23 mouse cellular contexts compared by ENCODE assay signal in genomic region chr1:172160508-172160907, GRCm38 (mm10). TPM values are rescaled to one million over a fixed set of nuclear protein-coding genes. Genes with fewer than 3 reads are reported as not detected.
DNase-seq lines count a peak whose midpoint lies in the region; ATAC-seq and TF ChIP-seq lines count a peak whose summit lies in the region.
"Had no signal": no experiment of that assay in that cellular context is flagged by ENCODE, and none has a peak within 500 bp of the region (broad histone marks: within the 10 kb centered on the region; RNA-seq: fewer than 3 reads in every experiment).

No protein-coding gene starts in this region.

- H3K4me3 ChIP-seq in gastrocnemius, adult 2 months: peak overlapping the region; percentile 45
- no peak overlapping the region for H3K4me3 ChIP-seq in heart, embryonic 15.5 days
- no peak overlapping the region for H3K4me3 ChIP-seq in liver, adult 2 months (ENCODE audit: insufficient read depth, low read depth, low read length)
- no peak overlapping the region for H3K4me3 ChIP-seq in liver, embryonic 11.5 days (ENCODE audit: low read depth, low read length)
- H3K4me3 ChIP-seq in stomach, embryonic 14.5 days (ENCODE audit: low read depth, low read length): no peak overlapping the region
- H3K4me3 ChIP-seq: forebrain, embryonic 10.5 days; limb, embryonic 13.5 days; lung, embryonic 15.5 days; neural tube, embryonic 12.5 days had no signal

- H3K27ac ChIP-seq in gastrocnemius, adult 2 months: peak overlapping the region; percentile 90
- H3K27ac ChIP-seq in heart, embryonic 15.5 days: peak overlapping the region; percentile 67
- H3K27ac ChIP-seq in liver, adult 2 months (replicated peaks; ENCODE audit: insufficient read depth, low read depth, low read length): no peak overlapping the region
- no peak overlapping the region for H3K27ac ChIP-seq in liver, embryonic 11.5 days (ENCODE audit: low read depth, low read length)
- no peak overlapping the region; the same call in 1 of the 2 replicates for H3K27ac ChIP-seq in stomach, embryonic 14.5 days (ENCODE audit: low read length)
- H3K27ac ChIP-seq: forebrain, embryonic 10.5 days; limb, embryonic 13.5 days; lung, embryonic 15.5 days; neural tube, embryonic 12.5 days had no signal

- peaks cover 12% of the 10 kb centered on the region for H3K36me3 ChIP-seq in heart, embryonic 15.5 days
- peaks cover 17% of the 10 kb centered on the region for H3K36me3 ChIP-seq in liver, adult 2 months (ENCODE audit: control insufficient read depth, insufficient read depth, low read length)
- H3K36me3 ChIP-seq in liver, embryonic 11.5 days (ENCODE audit: control insufficient read depth, insufficient read depth, low read length): peaks cover 7% of the 10 kb centered on the region
- peaks cover 15% of the 10 kb centered on the region for H3K36me3 ChIP-seq in stomach, embryonic 14.5 days (ENCODE audit: control insufficient read depth, insufficient read depth, low read length)

- 0 out of 2 replicates have a peak, but pooled peaks have one; percentile 55 for ATAC-seq in heart, embryonic 15.5 days (replicated peaks; ENCODE audit: insufficient number of reproducible peaks, insufficient read depth, low FRiP score, low read depth)
- ATAC-seq in liver, embryonic 11.5 days (replicated peaks; ENCODE audit: low FRiP score): no peak
- 0 out of 2 replicates have a peak, but pooled peaks have one; percentile 56 for ATAC-seq in stomach, embryonic 14.5 days (ENCODE audit: insufficient number of reproducible peaks, insufficient read depth, low FRiP score, low read depth)
- ATAC-seq: CD4-positive, CD25-positive, alpha-beta regulatory T cell, adult 4 months; forebrain, postnatal 0 days; hindbrain, embryonic 16.5 days; Patski had no signal

- intact Hi-C loops in gastrocnemius, adult 2 months (cut with DNase I): loop anchor here (5.0 kb wide), 1 partner anchor 57 kb away; the partner anchor contains the start of gene Casq1
- intact Hi-C loops in gastrocnemius, postnatal 36 days (cut with DNase I): loop anchor here (5.0 kb wide), 1 partner anchor 87 kb away; no protein-coding TSS in a partner anchor
- intact Hi-C loops in heart, postnatal 14 days (cut with DNase I): loop anchor here (5.0 kb wide), 2 partner anchors 57 to 87 kb away; partner anchors contain the start of gene Casq1

- no peak for DNase-seq in gastrocnemius, adult 2 months
- DNase-seq in gastrocnemius, postnatal 36 days: no peak
- DNase-seq in heart, postnatal 14 days: no peak
- peak; percentile 64 for DNase-seq in liver, adult 2 months (ENCODE audit: extremely low read depth, low read depth, low spot score)
- no peak for DNase-seq in liver, embryonic 11.5 days (ENCODE audit: low spot score)
- DNase-seq in thymus, postnatal 0 days (ENCODE audit: low spot score): no peak
- DNase-seq: adrenal gland, adult 8-10 months; cerebellum, adult 8-10 months; forebrain, postnatal 0 days; kidney, postnatal 4 days; thymus, postnatal 4 days had no signal

- no peak for TF ChIP-seq CTCF in gastrocnemius, adult 2 months (IDR thresholded peaks at IDR 0.05)
- TF ChIP-seq CTCF in liver, adult 2 months (IDR thresholded peaks at IDR 0.05; ENCODE audit: low read depth, low read length): no peak

- H3K27me3 ChIP-seq in heart, embryonic 15.5 days: no peaks in the 10 kb centered on the region
- no peaks in the 10 kb centered on the region for H3K27me3 ChIP-seq in liver, adult 2 months (ENCODE audit: control insufficient read depth, insufficient read depth, low read length)
- no peaks in the 10 kb centered on the region for H3K27me3 ChIP-seq in liver, embryonic 11.5 days (replicated peaks; ENCODE audit: control insufficient read depth, insufficient read depth, low read length)
- no peaks in the 10 kb centered on the region for H3K27me3 ChIP-seq in stomach, embryonic 14.5 days (ENCODE audit: control insufficient read depth, insufficient read depth, low read length)
- H3K27me3 ChIP-seq: limb, embryonic 13.5 days; lung, embryonic 15.5 days; neural tube, embryonic 12.5 days; Patski had no signal

- no peak for TF ChIP-seq POLR2A in liver, adult 2 months (IDR thresholded peaks at IDR 0.05; ENCODE audit: extremely low read depth, insufficient read depth, low read length)

- peak overlapping the region; percentile 32; the same call in 1 of the 2 replicates for H3K4me2 ChIP-seq in heart, embryonic 15.5 days
- H3K4me2 ChIP-seq in liver, embryonic 11.5 days: no peak overlapping the region
- no peak overlapping the region for H3K4me2 ChIP-seq in stomach, embryonic 14.5 days (replicated peaks; ENCODE audit: low read depth, low read length)
- H3K4me2 ChIP-seq: limb, embryonic 13.5 days; lung, embryonic 15.5 days; midbrain, embryonic 11.5 days; neural tube, embryonic 12.5 days had no signal

- peaks cover 31% of the 10 kb centered on the region for H3K4me1 ChIP-seq in heart, embryonic 15.5 days (replicated peaks)
- peaks cover 40% of the 10 kb centered on the region for H3K4me1 ChIP-seq in liver, adult 2 months (ENCODE audit: control insufficient read depth, insufficient read depth, low read length)
- peaks cover 9% of the 10 kb centered on the region for H3K4me1 ChIP-seq in liver, embryonic 11.5 days (replicated peaks; ENCODE audit: control insufficient read depth, insufficient read depth, low read length)
- H3K4me1 ChIP-seq in stomach, embryonic 14.5 days (ENCODE audit: control insufficient read depth, insufficient read depth, low read length): peaks cover 16% of the 10 kb centered on the region
- H3K4me1 ChIP-seq: limb, embryonic 13.5 days; neural tube, embryonic 12.5 days had no signal

- no peaks in the 10 kb centered on the region for H3K9me3 ChIP-seq in heart, embryonic 15.5 days (replicated peaks)
- H3K9me3 ChIP-seq in liver, embryonic 11.5 days (ENCODE audit: control insufficient read depth, low read length): no peaks in the 10 kb centered on the region
- H3K9me3 ChIP-seq in stomach, embryonic 14.5 days (ENCODE audit: control insufficient read depth, low read depth, low read length): no peaks in the 10 kb centered on the region
- H3K9me3 ChIP-seq: forebrain, embryonic 10.5 days; limb, embryonic 13.5 days; lung, embryonic 15.5 days; neural tube, embryonic 12.5 days had no signal

- H3K79me2 ChIP-seq in liver, adult 2 months (ENCODE audit: control insufficient read depth, insufficient read depth, low read length): peaks cover 21% of the 10 kb centered on the region

- no peak overlapping the region for H3K9ac ChIP-seq in heart, embryonic 15.5 days
- no peak overlapping the region for H3K9ac ChIP-seq in liver, adult 2 months (ENCODE audit: low read depth, low read length)
- H3K9ac ChIP-seq in liver, embryonic 11.5 days (ENCODE audit: low read depth, low read length): no peak overlapping the region
- no peak overlapping the region for H3K9ac ChIP-seq in stomach, embryonic 14.5 days (replicated peaks; ENCODE audit: low read depth, low read length)
- H3K9ac ChIP-seq: forebrain, postnatal 0 days; limb, embryonic 13.5 days; lung, embryonic 15.5 days; neural tube, embryonic 12.5 days had no signal

RNA-seq across cellular contexts. Expression of gene Dcaf8, which starts 12.6 kb away (rescaled TPM):
- total RNA-seq in gastrocnemius, adult 2 months (2021): 100 to 1,000 TPM; 158 to 193 TPM
- 100 to 1,000 TPM; 165 to 181 TPM for total RNA-seq in gastrocnemius, postnatal 36 days (2021)
- polyA plus RNA-seq in heart, embryonic 15.5 days (2015; fragmentation: Nextera tagmentation; extraction: Ambion mirVana): 107 and 118 TPM in 2 replicates
- total RNA-seq in heart, postnatal 14 days (2021): 100 to 1,000 TPM; 117 to 122 TPM
- total RNA-seq in liver, adult 2 months (2014; rRNA removed): 92.7 and 95.6 TPM in 2 replicates
- polyA plus RNA-seq in liver, adult 2 months (2012; rRNA removed): 48.5 and 54.1 TPM in 2 replicates
- polyA plus RNA-seq in liver, embryonic 11.5 days (2014; fragmentation: Nextera tagmentation; extraction: Ambion mirVana): 89.2 and 102 TPM in 2 replicates
- polyA plus RNA-seq in stomach, embryonic 14.5 days (2014; fragmentation: Nextera tagmentation; extraction: Ambion mirVana): 116 TPM in 2 replicates
- 93.2 and 103 TPM in 2 replicates for polyA plus RNA-seq in thymus, postnatal 0 days (2015; fragmentation: Nextera tagmentation; extraction: Ambion mirVana)

RNA-seq across cellular contexts. Expression of gene Pex19, which starts 34.0 kb away (rescaled TPM):
- total RNA-seq in gastrocnemius, adult 2 months (2021): 10 to 100 TPM; 62.9 to 80.8 TPM
- total RNA-seq in gastrocnemius, postnatal 36 days (2021): 10 to 100 TPM; 73.9 to 77.5 TPM
- polyA plus RNA-seq in heart, embryonic 15.5 days (2015; fragmentation: Nextera tagmentation; extraction: Ambion mirVana): 123 and 124 TPM in 2 replicates
- 100 to 1,000 TPM; 122 to 124 TPM for total RNA-seq in heart, postnatal 14 days (2021)
- total RNA-seq in liver, adult 2 months (2014; rRNA removed): 87.3 and 92.5 TPM in 2 replicates
- 99.3 and 113 TPM in 2 replicates for polyA plus RNA-seq in liver, adult 2 months (2012; rRNA removed)
- polyA plus RNA-seq in liver, embryonic 11.5 days (2014; fragmentation: Nextera tagmentation; extraction: Ambion mirVana): 81.8 and 86.4 TPM in 2 replicates
- polyA plus RNA-seq in stomach, embryonic 14.5 days (2014; fragmentation: Nextera tagmentation; extraction: Ambion mirVana): 125 and 135 TPM in 2 replicates
- 73.9 and 74.0 TPM in 2 replicates for polyA plus RNA-seq in thymus, postnatal 0 days (2015; fragmentation: Nextera tagmentation; extraction: Ambion mirVana)

RNA-seq across cellular contexts. Expression of gene Pea15a, which starts 46.1 kb away (rescaled TPM):
- total RNA-seq in gastrocnemius, adult 2 months (2021): 10 to 100 TPM; 19.5 to 35.2 TPM
- total RNA-seq in gastrocnemius, postnatal 36 days (2021): 10 to 100 TPM; 22.5 to 28.4 TPM
- 165 and 179 TPM in 2 replicates for polyA plus RNA-seq in heart, embryonic 15.5 days (2015; fragmentation: Nextera tagmentation; extraction: Ambion mirVana)
- 10 to 100 TPM; 71.1 to 77.7 TPM for total RNA-seq in heart, postnatal 14 days (2021)
- 9.4 and 13.1 TPM in 2 replicates for total RNA-seq in liver, adult 2 months (2014; rRNA removed)
- polyA plus RNA-seq in liver, adult 2 months (2012; rRNA removed): 8.4 and 10.2 TPM in 2 replicates
- polyA plus RNA-seq in liver, embryonic 11.5 days (2014; fragmentation: Nextera tagmentation; extraction: Ambion mirVana): 43.4 and 44.8 TPM in 2 replicates
- polyA plus RNA-seq in stomach, embryonic 14.5 days (2014; fragmentation: Nextera tagmentation; extraction: Ambion mirVana): 93.6 and 99.4 TPM in 2 replicates
- polyA plus RNA-seq in thymus, postnatal 0 days (2015; fragmentation: Nextera tagmentation; extraction: Ambion mirVana): 31.1 and 32.8 TPM in 2 replicates

RNA-seq across cellular contexts. Expression of gene Casq1, which starts 59.2 kb away (rescaled TPM):
- 1,000 to 10,000 TPM; 2,819 to 3,581 TPM for total RNA-seq in gastrocnemius, adult 2 months (2021)
- total RNA-seq in gastrocnemius, postnatal 36 days (2021): 1,000 to 10,000 TPM; 4,749 to 5,131 TPM
- 96.7 and 102 TPM in 2 replicates for polyA plus RNA-seq in heart, embryonic 15.5 days (2015; fragmentation: Nextera tagmentation; extraction: Ambion mirVana)
- total RNA-seq in heart, postnatal 14 days (2021): 10 to 100 TPM; 10.1 to 12.9 TPM
- 0.07 and 0.74 TPM in 2 replicates for total RNA-seq in liver, adult 2 months (2014; rRNA removed)
- polyA plus RNA-seq in liver, adult 2 months (2012; rRNA removed): 0.16 and 0.21 TPM in 2 replicates
- 2.2 and 4.1 TPM in 2 replicates for polyA plus RNA-seq in liver, embryonic 11.5 days (2014; fragmentation: Nextera tagmentation; extraction: Ambion mirVana)
- 13.6 and 13.8 TPM in 2 replicates for polyA plus RNA-seq in stomach, embryonic 14.5 days (2014; fragmentation: Nextera tagmentation; extraction: Ambion mirVana)
- polyA plus RNA-seq in thymus, postnatal 0 days (2015; fragmentation: Nextera tagmentation; extraction: Ambion mirVana): 1.4 and 2.0 TPM in 2 replicates
- total RNA-seq: hematopoietic stem cell, adult 5-6 weeks; monocyte, adult 5-6 weeks had no signal
- polyA plus RNA-seq: CD4-positive, CD25-positive, alpha-beta regulatory T cell, adult 4 months had no signal

Comparison
In these comparisons a context has a peak if more than half of its experiments do, and no peak if none do; other contexts are left out.
1. H3K27ac ChIP-seq: peak in gastrocnemius, adult 2 months (single experiment) and heart, embryonic 15.5 days (single experiment); none in liver, adult 2 months (single experiment), liver, embryonic 11.5 days (single experiment) and stomach, embryonic 14.5 days (single experiment).